Mouse (Mus musculus) testis, adult 2 months (tissue): ENCODE results near the gene Cwc15.

ENCODE experiments used
- CTCF ChIP-seq: fragments of 200-500 bp; IDR thresholded peaks from 2 replicates; pipeline ENCODE4 v1.5.1; 2012; ENCODE audit warnings: low read depth, mild to moderate bottlenecking, inconsistent platforms, low read length, moderate library complexity; ENCODE audit not compliant: control insufficient read depth, insufficient read depth, insufficient replicate concordance
- POLR2A ChIP-seq: fragments of 200-500 bp; IDR thresholded peaks from 2 replicates; pipeline ENCODE4 v1.6.1; 2012; ENCODE audit warnings: low read depth, mild to moderate bottlenecking, inconsistent platforms, low read length, moderate library complexity; ENCODE audit not compliant: control insufficient read depth

- TF ChIP-seq CTCF (no peak), POLR2A (no peak)
Observed at GRCm38 (mm10) chr9:14498896-14499705, 1.3 kb upstream of the Cwc15 start.
